Mouse (Mus musculus): ENCODE measurements around the gene Efna3.

GRCm38 (mm10) chr3:89315195-89315929, 7.4 kb downstream of the Efna3 start:
- no peak for TF ChIP-seq POLR2A (IDR thresholded peaks at IDR 0.05; ENCODE audit: insufficient read depth, low read length)
- TF ChIP-seq EP300 (IDR thresholded peaks at IDR 0.05; ENCODE audit: insufficient read depth, low read depth, low read length) = no peak
- no peak for TF ChIP-seq CTCF (IDR thresholded peaks at IDR 0.05; ENCODE audit: low read depth, low read length)

Measured in ES-Bruce4 (cell line).